Mouse (Mus musculus): ENCODE measurements at regions not wholly inside any gene's neighbourhood (a gene's known extent, or its start where the extent isn't known, plus 50 kb on each side); places are given as distances from the start of the nearest gene placed in this dataset.

- DNase-seq (ENCODE audit: low read depth, low spot score), result no peak
These were observed 195.9 kb downstream of the Kit start for GRCm38 (mm10) chr5:75770592-75770991.

GRCm38 (mm10) chr5:75767213-75767612 is 192.5 kb downstream of the Kit start:
- no peak for DNase-seq (ENCODE audit: low read depth, low spot score)

- no peak for DNase-seq (ENCODE audit: low read depth, low spot score)
These were observed 187.7 kb downstream of the Kit start for GRCm38 (mm10) chr5:75762374-75762773.

- DNase-seq (ENCODE audit: low read depth, low spot score), result no peak
These were observed 187.0 kb downstream of the Kit start for GRCm38 (mm10) chr5:75761459-75762310.

- no peak for DNase-seq (ENCODE audit: low read depth, low spot score)
These were observed 181.5 kb downstream of the Kit start for GRCm38 (mm10) chr5:75756168-75756567.

- DNase-seq (ENCODE audit: low read depth, low spot score), result no peak
These were observed 179.6 kb downstream of the Kit start for GRCm38 (mm10) chr5:75754356-75754755.

- DNase-seq (ENCODE audit: low read depth, low spot score), result no peak
These were observed 170.6 kb downstream of the Kit start for GRCm38 (mm10) chr5:75745311-75745710.

GRCm38 (mm10) chr5:75744475-75745045 is 169.8 kb downstream of the Kit start:
- no peak for DNase-seq (ENCODE audit: low read depth, low spot score)

- no peak for DNase-seq (ENCODE audit: low read depth, low spot score)
These were observed 164.6 kb downstream of the Kit start for GRCm38 (mm10) chr5:75739336-75739735.

- no peak for DNase-seq (ENCODE audit: low read depth, low spot score)
These were observed 163.7 kb downstream of the Kit start for GRCm38 (mm10) chr5:75738445-75738844.

- DNase-seq (ENCODE audit: low read depth, low spot score), result no peak
These were observed 163.0 kb downstream of the Kit start for GRCm38 (mm10) chr5:75737752-75738151.

- peak; percentile 20 for DNase-seq (ENCODE audit: low read depth, low spot score)
These were observed 161.6 kb downstream of the Kit start for GRCm38 (mm10) chr5:75736318-75736717.

- no peak for DNase-seq (ENCODE audit: low read depth, low spot score)
These were observed 159.8 kb downstream of the Kit start for GRCm38 (mm10) chr5:75734508-75734907.

GRCm38 (mm10) chr5:75734043-75734442 is 159.3 kb downstream of the Kit start:
- no peak for DNase-seq (ENCODE audit: low read depth, low spot score)

- no peak for DNase-seq (ENCODE audit: low read depth, low spot score)
These were observed 156.5 kb downstream of the Kit start for GRCm38 (mm10) chr5:75731236-75731635.

- DNase-seq (ENCODE audit: low read depth, low spot score), result no peak
These were observed 156.0 kb downstream of the Kit start for GRCm38 (mm10) chr5:75730698-75731097.

GRCm38 (mm10) chr5:75721291-75721690 is 146.6 kb downstream of the Kit start:
- DNase-seq (ENCODE audit: low read depth, low spot score), result no peak

GRCm38 (mm10) chr5:75720091-75720940 is 145.6 kb downstream of the Kit start:
- no peak for DNase-seq (ENCODE audit: low read depth, low spot score)

GRCm38 (mm10) chr5:75718511-75719225 is 144.0 kb downstream of the Kit start:
- no peak for DNase-seq (ENCODE audit: low read depth, low spot score)
